Mouse (Mus musculus) Patski (cell line): Measurements from ENCODE around the gene Dhx37. TPM values are rescaled to one million over a fixed set of nuclear protein-coding genes. Genes with fewer than 3 reads are reported as not detected.
A peak's percentile ranks its signal among the peaks of the same experiment; 100 is the strongest.
"Not testable (repeated sequence)": the region's sequence is repeated elsewhere in the genome, so short reads cannot be mapped to it uniquely, and the experiment has no call there.

ENCODE experiments used
- ATAC-seq: fragments of 100-300 bp; one replicate; pipeline ENCODE4 v1.8.0; 2021
- CTCF ChIA-PET: fragments of 350-600 bp; sonication (Branson Sonifier 250); formaldehyde crosslinking; loops from one replicate; lab custom pipeline; 2022; ENCODE audit warnings: inconsistent platforms; lab: Charles Lee
- POLR2A ChIA-PET: fragments of 350-600 bp; sonication (Branson Sonifier 250); formaldehyde crosslinking; loops from one replicate; lab custom pipeline; 2022; ENCODE audit warnings: antibody characterized with exemption, inconsistent platforms; lab: Charles Lee
- DNase-seq: peaks from one replicate; pipeline ENCODE4 v3.0.0-alpha.2; 2011; ENCODE audit warnings: low read depth, low spot score
- H3K27me3 ChIP-seq: fragments of 371-371 bp; one replicate; pipeline ENCODE4 v1.5.1; 2021
- CTCF ChIP-seq: fragments of 100-300 bp; IDR thresholded peaks from one replicate; pipeline ENCODE4 v1.5.1; 2021
- in situ Hi-C: fragments of 300-500 bp; cut with MboI; formaldehyde crosslinking; loops from 3 replicates; pipeline ENCODE4 v1.11.1; 2018; ENCODE audit warnings: low pct_unique_long_range_greater_than_20kb, mixed read lengths
- polyA plus RNA-seq: library from polyadenylated mRNA; unstranded; gene quantifications from one replicate; pipeline ENCODE4 v1.2.3, GENCODE M21; 2021

The Dhx37 gene
- polyA plus RNA-seq, 1 experiment from 2014 or later, result 42.0 TPM

DNA sequence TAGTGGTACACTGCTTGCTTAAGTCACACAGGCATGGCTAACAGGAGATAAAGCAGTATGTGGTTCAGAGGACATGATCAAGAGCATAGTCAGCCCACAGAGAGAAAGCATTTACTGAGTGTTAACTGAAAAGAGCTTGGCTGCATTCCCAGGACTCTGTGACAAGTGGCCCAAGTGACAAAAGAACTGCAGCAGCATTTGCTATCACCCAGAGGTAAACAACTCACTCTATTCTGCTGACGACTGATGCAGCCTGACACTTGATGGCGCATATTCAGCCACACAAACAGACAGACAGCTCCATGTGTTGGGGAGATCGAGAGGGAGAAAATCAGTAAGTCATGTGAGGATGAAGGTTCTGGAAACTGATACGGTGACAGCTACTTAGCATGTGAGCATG lies 20.2 kb downstream of the Dhx37 start:
- no peaks in the 10 kb centered on the region for H3K27me3 ChIP-seq
- POLR2A ChIA-PET, result interaction anchor here (1.2 kb wide), 1 partner anchor 13 kb away, joined by 4 read pairs; no protein-coding TSS in a partner anchor
- ATAC-seq (no peak), DNase-seq (no peak)
- in situ Hi-C loops, result no loop called here
- no peak for TF ChIP-seq CTCF
- CTCF ChIA-PET, result interaction anchor here (0.8 to 5.4 kb wide), 6 partner anchors 8 to 77 kb away, joined by 3 to 44 read pairs (median 9); partner anchors contain the start of gene Dhx37

DNA sequence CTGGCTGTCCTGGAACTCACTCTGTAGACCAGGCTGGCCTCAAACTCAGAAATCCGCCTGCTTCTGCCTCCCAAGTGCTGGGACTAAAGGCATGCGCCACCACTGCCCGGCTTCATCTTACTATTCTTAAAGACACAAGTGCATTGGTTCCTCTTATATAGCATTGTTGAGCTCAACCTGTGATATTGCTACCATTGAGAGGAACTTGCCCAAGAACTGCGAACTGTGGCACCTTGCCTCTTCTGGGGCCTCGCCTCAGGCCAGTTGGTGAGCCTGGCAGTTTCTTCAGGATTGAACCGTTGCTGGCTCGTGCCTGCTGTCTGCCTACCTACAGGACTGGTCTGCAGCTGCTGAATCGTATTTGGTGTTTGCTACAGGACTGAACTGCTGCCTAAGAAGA lies 21.4 kb downstream of the Dhx37 start:
- in situ Hi-C loops, result not testable (repeated sequence)
- ChIA-PET CTCF (interaction anchor here (0.7 to 5.4 kb wide), 18 partner anchors 9 to 97 kb away, joined by 3 to 44 read pairs (median 6); partner anchors contain the start of gene Dhx37), POLR2A (interaction anchor here (1.0 kb wide), 2 partner anchors 13 to 32 kb away, joined by 3 to 5 read pairs; no protein-coding TSS in a partner anchor)

DNA sequence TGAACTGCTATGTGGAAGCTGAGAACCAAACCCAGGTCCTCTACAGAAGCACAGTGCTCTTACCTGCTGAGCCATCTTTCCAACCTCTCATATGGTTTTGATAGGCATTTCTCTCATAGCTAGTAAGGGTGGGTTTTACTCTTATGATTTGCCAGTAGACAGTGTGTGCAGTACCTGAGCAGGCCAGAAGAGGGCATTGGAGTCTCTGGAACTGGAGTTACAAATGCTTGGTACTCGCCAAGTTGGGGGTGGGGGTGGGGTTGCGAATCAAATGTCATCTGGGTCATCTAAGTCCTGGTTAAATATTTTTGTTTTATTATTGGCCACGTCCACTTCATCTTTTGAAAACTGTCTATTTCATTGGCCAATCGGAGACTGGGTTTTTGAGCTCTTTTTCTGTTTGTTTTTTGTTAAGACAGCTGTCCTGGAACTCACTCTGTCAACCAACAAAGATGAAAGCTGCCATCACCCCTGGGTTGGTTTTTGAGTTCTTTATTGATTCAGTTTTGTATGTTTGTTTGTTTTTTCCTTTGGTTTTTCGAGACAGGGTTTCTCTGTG lies 21.9 kb downstream of the Dhx37 start:
- H3K27me3 ChIP-seq, result no peaks in the 10 kb centered on the region
- TF ChIP-seq CTCF, result no peak
- in situ Hi-C loops, result no loop called here
- CTCF ChIA-PET, result interaction anchor here (0.7 to 5.4 kb wide), 19 partner anchors 10 to 98 kb away, joined by 3 to 44 read pairs (median 5); partner anchors contain the start of gene Dhx37
- ATAC-seq (no peak), DNase-seq (no peak)
- POLR2A ChIA-PET, result interaction anchor here (0.5 to 1.0 kb wide), 5 partner anchors 14 to 100 kb away, joined by 3 to 5 read pairs (median 4); no protein-coding TSS in a partner anchor

More for the DNA sequence above, 21.4 kb downstream of the Dhx37 start:
- ATAC-seq, DNase-seq, H3K27me3 ChIP-seq: not testable (repeated sequence)

DNA sequence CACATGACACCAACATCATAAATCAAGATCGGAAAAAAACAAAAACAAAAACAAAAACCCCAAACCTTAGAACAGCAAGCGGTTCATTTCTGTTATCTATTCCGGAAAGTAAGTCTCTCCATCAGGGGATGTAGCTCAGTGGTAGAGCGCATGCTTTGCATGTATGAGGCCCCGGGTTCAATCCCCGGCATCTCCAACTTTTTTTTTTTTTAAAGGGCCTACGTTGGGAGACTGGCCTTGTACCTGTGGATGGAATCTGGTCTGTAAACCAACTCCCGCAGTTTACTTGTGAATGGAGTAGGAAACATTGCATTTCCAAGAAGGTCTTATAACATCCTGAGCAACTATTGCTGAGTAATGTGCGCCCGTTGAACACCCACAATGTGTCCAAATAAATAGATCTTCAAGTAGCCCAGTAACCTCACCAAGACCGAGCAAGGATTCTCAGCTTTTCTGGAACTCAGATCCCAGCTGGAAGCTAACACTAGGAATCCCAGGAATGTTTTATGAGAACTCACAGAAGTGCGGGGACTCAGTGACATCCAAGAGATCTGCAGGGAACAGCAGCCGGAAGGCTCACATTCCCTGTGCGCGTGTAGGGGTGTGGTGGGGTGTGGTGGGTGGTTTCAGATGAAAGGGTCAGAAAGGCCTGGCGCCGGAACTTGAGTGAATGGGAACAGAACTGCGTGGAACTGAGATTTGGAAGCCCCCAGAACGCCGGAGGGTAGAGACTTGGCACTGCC lies 24.4 kb downstream of the Dhx37 start:
- no peak for TF ChIP-seq CTCF
- no peak for ATAC-seq
- in situ Hi-C loops, result loop anchor here (5.0 kb wide), 1 partner anchor 68 kb away; the partner anchor contains the start of gene Aacs
- ChIA-PET CTCF (interaction anchor here (1.4 to 1.6 kb wide), 3 partner anchors 23 to 31 kb away, joined by 3 read pairs; no protein-coding TSS in a partner anchor), POLR2A (interaction anchor here (1.4 to 1.6 kb wide), 2 partner anchors 17 to 88 kb away, joined by 3 read pairs; no protein-coding TSS in a partner anchor)
- DNase-seq, result no peak
- no peaks in the 10 kb centered on the region for H3K27me3 ChIP-seq

- ChIA-PET POLR2A (interaction anchor here (1.4 to 1.6 kb wide), 2 partner anchors 17 to 89 kb away, joined by 3 read pairs; no protein-coding TSS in a partner anchor), CTCF (interaction anchor here (1.4 kb wide), 1 partner anchor 24 kb away, joined by 3 read pairs; no protein-coding TSS in a partner anchor)
- DNase-seq, result no peak
- TF ChIP-seq CTCF, result no peak
- H3K27me3 ChIP-seq, result no peaks in the 10 kb centered on the region
- peak; percentile 7 for ATAC-seq
- in situ Hi-C loops, result loop anchor here (5.0 kb wide), 1 partner anchor 68 kb away; the partner anchor contains the start of gene Aacs
These were observed 25.1 kb downstream of the Dhx37 start for GRCm38 (mm10) chr5:125408842-125409241.

- in situ Hi-C loops, result loop anchor here (5.0 kb wide), 1 partner anchor 69 kb away; the partner anchor contains the start of gene Aacs
- ChIA-PET POLR2A (interaction anchor here (1.4 to 4.8 kb wide), 3 partner anchors 14 to 24 kb away, joined by 3 to 73 read pairs (median 32); no protein-coding TSS in a partner anchor), CTCF (interaction anchor here (1.4 to 4.6 kb wide), 3 partner anchors 14 to 80 kb away, joined by 3 to 37 read pairs (median 6); no protein-coding TSS in a partner anchor)
- DNase-seq (no peak), ATAC-seq (no peak)
- TF ChIP-seq CTCF, result no peak
- H3K27me3 ChIP-seq, result no peaks in the 10 kb centered on the region
These were observed 25.9 kb downstream of the Dhx37 start for GRCm38 (mm10) chr5:125407910-125408575.

- H3K27me3 ChIP-seq, result no peaks in the 10 kb centered on the region
- no peak for TF ChIP-seq CTCF
- in situ Hi-C loops, result loop anchor here (5.0 kb wide), 1 partner anchor 70 kb away; the partner anchor contains the start of gene Aacs
- ChIA-PET POLR2A (interaction anchor here (0.6 to 4.8 kb wide), 4 partner anchors 13 to 710 kb away, joined by 3 to 73 read pairs (median 20); no protein-coding TSS in a partner anchor), CTCF (interaction anchor here (1.6 to 4.6 kb wide), 5 partner anchors 13 to 81 kb away, joined by 4 to 37 read pairs (median 6); no protein-coding TSS in a partner anchor)
- ATAC-seq (no peak), DNase-seq (no peak)
These were observed 26.7 kb downstream of the Dhx37 start for GRCm38 (mm10) chr5:125407020-125407830.

- CTCF ChIA-PET, result interaction anchor here (1.2 to 4.6 kb wide), 8 partner anchors 12 to 81 kb away, joined by 3 to 37 read pairs (median 6); no protein-coding TSS in a partner anchor
- no peak for TF ChIP-seq CTCF
- POLR2A ChIA-PET, result interaction anchor here (0.8 to 4.8 kb wide), 5 partner anchors 13 to 22 kb away, joined by 3 to 73 read pairs (median 9); no protein-coding TSS in a partner anchor
- DNase-seq (no peak), ATAC-seq (peak; percentile 50)
- in situ Hi-C loops, result loop anchor here (5.0 kb wide), 1 partner anchor 71 kb away; the partner anchor contains the start of gene Aacs
- no peaks in the 10 kb centered on the region for H3K27me3 ChIP-seq
These were observed 27.5 kb downstream of the Dhx37 start for GRCm38 (mm10) chr5:125406322-125407016.
